Mouse (Mus musculus) B cell, adult 67 days (primary cell): ENCODE results near the gene Ces1b. TPM values are rescaled to one million over a fixed set of nuclear protein-coding genes. Genes with fewer than 3 reads are reported as not detected.

Experiments
- total RNA-seq, 2 experiments: library from RNA; stranded (reverse); gene quantifications; 4 replicates each; pipeline ENCODE4 v1.2.4; 2023

Ces1b gene
- total RNA-seq, result not detected

GRCm38 (mm10) chr8:93079887-93080286, at the start of gene Ces1b:
Gene Ces1b (minus strand): TSS chr8:93080017.

GRCm38 (mm10) chr8:93048092-93048491, 31.7 kb downstream of the Ces1b start, which contains the start of gene Ces1a:
Gene Ces1a (minus strand): TSS chr8:93048192.

Other genes with a start within 250 kb of the Ces1b start
- 10 to 100 TPM; 13.3 to 13.5 TPM for gene Lpcat2, start 224.7 kb downstream of the Ces1b start, total RNA-seq
- 1 to 10 TPM; 1.1 to 1.7 TPM for gene Capns2, start 178.6 kb downstream of the Ces1b start, total RNA-seq
- gene Slc6a2, start 119.9 kb downstream of the Ces1b start, total RNA-seq, result not detected
- not detected for gene Ces1a, start 31.8 kb downstream of the Ces1b start, total RNA-seq
- not detected for gene Ces1c, start 51.3 kb upstream of the Ces1b start, total RNA-seq
- not detected for gene Ces1d, start 117.8 kb upstream of the Ces1b start, total RNA-seq
- not detected for gene Ces1e, start 149.6 kb upstream of the Ces1b start, total RNA-seq
- not detected for gene Ces1f, start 199.7 kb upstream of the Ces1b start, total RNA-seq